Mouse (Mus musculus) brain, embryonic 14.5 days (tissue): ENCODE measurements around the gene S100b.

Experiments used
- CTCF ChIP-seq: fragments of 200-500 bp; IDR thresholded peaks from 2 replicates; pipeline ENCODE4 v1.5.1; 2012; ENCODE audit warnings: inconsistent platforms, mild to moderate bottlenecking, moderate library complexity, borderline replicate concordance; ENCODE audit not compliant: insufficient read depth, insufficient read length; ENCODE audit errors: extremely low read depth
- POLR2A ChIP-seq: fragments of 200-500 bp; IDR thresholded peaks from 2 replicates; pipeline ENCODE4 v1.6.1; 2012; ENCODE audit warnings: mild to moderate bottlenecking, inconsistent platforms, borderline replicate concordance; ENCODE audit not compliant: poor library complexity, insufficient read depth, insufficient read length, severe bottlenecking; ENCODE audit errors: extremely low read depth

GRCm38 (mm10) chr10:76253079-76253478, 574 bp upstream of the S100b start:
- TF ChIP-seq CTCF (no peak), POLR2A (no peak)
